Mouse (Mus musculus) G1E (cell line): Measurements from ENCODE around the gene Arpc1a.

Experiments used
- CTCF ChIP-seq: IDR thresholded peaks from 2 replicates; pipeline ENCODE4 v1.5.1; 2012; ENCODE audit warnings: low read depth, low read length, inconsistent platforms, mixed read lengths
- GATA1 ChIP-seq: IDR thresholded peaks from 2 replicates; pipeline ENCODE4 v1.6.1; 2012; ENCODE audit warnings: borderline replicate concordance, low read length, inconsistent platforms, mixed read lengths
- TAL1 ChIP-seq: conservative IDR thresholded peaks from 2 replicates; pipeline ENCODE4 v1.6.1; 2012; ENCODE audit warnings: low read depth, low read length, inconsistent platforms, mixed read lengths

DNA sequence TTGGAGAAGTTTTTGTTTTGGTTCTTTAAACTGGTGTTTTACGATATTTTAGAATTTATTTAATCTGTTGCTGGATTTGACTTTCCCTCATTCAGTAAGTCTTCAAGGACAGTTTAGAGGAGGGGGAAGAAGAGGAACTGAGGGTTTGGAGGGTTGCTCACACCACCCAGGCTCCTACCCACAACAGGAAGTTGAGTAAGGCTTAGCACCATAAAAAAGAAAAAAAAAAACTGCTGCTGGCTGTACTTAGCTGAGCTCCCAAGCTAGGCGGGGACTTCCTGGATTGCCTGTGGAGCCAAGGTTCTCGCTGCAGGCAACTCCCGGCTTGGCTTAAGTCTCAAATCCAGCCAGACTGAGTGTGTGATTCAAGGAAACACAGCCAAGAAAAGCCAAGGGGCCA lies 32.7 kb downstream of the Arpc1a start:
- TF ChIP-seq CTCF (no peak), GATA1 (no peak), TAL1 (no peak)
